Mouse (Mus musculus) embryonic fibroblast, embryonic 13.5 days (primary cell): Measurements from ENCODE around the gene Gcc2.
"Not testable (repeated sequence)": the region's sequence is repeated elsewhere in the genome, so short reads cannot be mapped to it uniquely, and the experiment has no call there.

Source experiments
- CTCF ChIP-seq: IDR thresholded peaks from 2 replicates; pipeline ENCODE4 v1.5.1; 2011; ENCODE audit warnings: mild to moderate bottlenecking, control low read depth, low read length, moderate library complexity, borderline replicate concordance; ENCODE audit not compliant: insufficient read depth
- POLR2A ChIP-seq: IDR thresholded peaks from 2 replicates; pipeline ENCODE4 v1.6.1; 2011; ENCODE audit warnings: low read depth, mild to moderate bottlenecking, control low read depth, low read length, moderate library complexity

- TF ChIP-seq POLR2A, CTCF: not testable (repeated sequence)
Measured at GRCm38 (mm10) chr10:58223161-58223560, 32.1 kb upstream of the Gcc2 start.
